Mouse (Mus musculus) E14TG2a.4 (cell line): ENCODE results near the gene Tie1.
A peak's percentile ranks its signal among the peaks of the same experiment; 100 is the strongest.

Experiments used
- H3K27me3 ChIP-seq: 2 replicates; pipeline ENCODE4 v1.6.1; 2014; ENCODE audit warnings: low read length, control low read depth; ENCODE audit not compliant: insufficient read depth
- H3K36me3 ChIP-seq: 2 replicates; pipeline ENCODE4 v1.6.1; 2014; ENCODE audit warnings: low read length, control low read depth; ENCODE audit not compliant: insufficient read depth
- H3K4me1 ChIP-seq: replicated peaks from 2 replicates; pipeline ENCODE4 v1.6.1; 2014; ENCODE audit warnings: low read depth, low read length, control low read depth
- H3K4me3 ChIP-seq: replicated peaks from 2 replicates; pipeline ENCODE4 v1.5.1; 2014; ENCODE audit warnings: mild to moderate bottlenecking, low read length
- H3K9me3 ChIP-seq: 2 replicates; pipeline ENCODE4 v1.6.1; 2014; ENCODE audit warnings: low read length, control low read depth
- CTCF ChIP-seq: conservative IDR thresholded peaks from 2 replicates; pipeline ENCODE4 v1.5.1; 2014; ENCODE audit warnings: low read length
- NANOG ChIP-seq: IDR thresholded peaks from 2 replicates; pipeline ENCODE4 v1.6.1; 2014; ENCODE audit warnings: borderline replicate concordance, low read length, mixed read lengths
- POU5F1 ChIP-seq: IDR thresholded peaks from 2 replicates; pipeline ENCODE4 v1.6.1; 2014; ENCODE audit warnings: low read length, borderline replicate concordance

Gene Tie1

GRCm38 (mm10) chr4:118457345-118457975 lies 32.4 kb downstream of the Tie1 start, which contains the start of gene Mpl:
TSS of gene Mpl (minus strand) at chr4:118457513.
- no peak within 1 kb of the TSS for H3K4me3 ChIP-seq
- TF ChIP-seq POU5F1 = no peak
- no peak for TF ChIP-seq CTCF
- no peak for TF ChIP-seq NANOG
- no peaks in the 10 kb centered on the region for H3K9me3 ChIP-seq
- no peaks in the 10 kb centered on the region for H3K36me3 ChIP-seq
- no peaks in the 10 kb centered on the region; the same call in 1 of the 2 replicates for H3K4me1 ChIP-seq
- peaks cover 32% of the 10 kb centered on the region for H3K27me3 ChIP-seq

DNA sequence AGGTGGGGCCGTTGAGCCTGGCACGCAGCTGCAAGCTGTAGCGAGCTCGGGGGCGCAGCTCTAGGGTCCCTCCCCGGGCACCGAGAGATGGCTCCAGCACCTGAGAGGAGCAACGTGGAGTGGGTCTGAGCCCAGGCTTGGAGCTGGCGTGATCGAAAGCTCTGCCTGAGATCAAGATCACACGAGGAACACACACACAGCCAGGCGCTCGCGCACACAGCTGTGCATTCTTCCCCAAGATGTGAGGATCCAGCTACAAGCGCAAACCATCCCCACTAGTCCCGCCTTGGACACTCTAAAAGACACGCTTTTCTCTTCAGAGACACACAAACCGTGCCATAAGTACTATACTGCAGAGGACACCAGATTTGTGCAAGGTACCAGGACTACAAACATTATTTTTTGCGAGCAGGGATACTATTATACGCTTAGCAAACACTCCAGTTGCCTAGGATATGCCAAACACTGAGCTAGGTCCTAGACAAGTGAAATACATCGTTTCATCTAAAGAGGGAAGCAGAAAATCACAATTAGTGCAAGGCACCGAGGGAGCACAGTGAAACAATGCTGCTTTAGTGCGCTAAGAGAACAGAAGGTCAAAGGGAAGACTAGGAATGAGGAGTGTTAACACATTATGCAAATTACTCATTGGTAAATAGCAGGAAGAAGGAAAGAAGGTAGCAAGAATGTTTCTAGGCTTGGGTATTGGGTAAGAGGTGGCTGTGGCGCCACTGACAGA lies 43.3 kb downstream of the Tie1 start:
- Histone ChIP-seq H3K36me3 (no peaks in the 10 kb centered on the region), H3K4me3 (peak overlapping the region; percentile 79), H3K4me1 (peaks cover 33% of the 10 kb centered on the region), H3K27me3 (peaks cover 39% of the 10 kb centered on the region), H3K9me3 (no peaks in the 10 kb centered on the region)
- TF ChIP-seq POU5F1 = no peak
- TF ChIP-seq NANOG = no peak
- no peak for TF ChIP-seq CTCF

- TF ChIP-seq POU5F1 (no peak), NANOG (no peak), CTCF (0 out of 2 replicates have a peak, but pooled peaks have one; percentile 18)
- H3K27me3 ChIP-seq = peaks cover 39% of the 10 kb centered on the region
- H3K9me3 ChIP-seq = no peaks in the 10 kb centered on the region
- no peaks in the 10 kb centered on the region for H3K36me3 ChIP-seq
- peaks cover 33% of the 10 kb centered on the region for H3K4me1 ChIP-seq
- H3K4me3 ChIP-seq = peak overlapping the region; percentile 79
Observed at GRCm38 (mm10) chr4:118445781-118446414, 44.0 kb downstream of the Tie1 start.

- H3K4me1 ChIP-seq = peaks cover 33% of the 10 kb centered on the region
- no peaks in the 10 kb centered on the region for H3K9me3 ChIP-seq
- H3K27me3 ChIP-seq = peaks cover 32% of the 10 kb centered on the region
- peak overlapping the region; percentile 79; the same call in 1 of the 2 replicates for H3K4me3 ChIP-seq
- TF ChIP-seq POU5F1 = no peak
- no peak for TF ChIP-seq NANOG
- no peak for TF ChIP-seq CTCF
- no peaks in the 10 kb centered on the region for H3K36me3 ChIP-seq
Observed at GRCm38 (mm10) chr4:118445088-118445487, 44.8 kb downstream of the Tie1 start.

GRCm38 (mm10) chr4:118437829-118438253 lies 52.0 kb downstream of the Tie1 start:
- Histone ChIP-seq H3K4me1 (peaks cover 43% of the 10 kb centered on the region), H3K36me3 (peaks cover 38% of the 10 kb centered on the region), H3K4me3 (peak overlapping the region; percentile 97), H3K9me3 (no peaks in the 10 kb centered on the region), H3K27me3 (peaks cover 5% of the 10 kb centered on the region; the same call in 1 of the 2 replicates)
- no peak for TF ChIP-seq POU5F1
- TF ChIP-seq CTCF = no peak
- no peak for TF ChIP-seq NANOG

DNA sequence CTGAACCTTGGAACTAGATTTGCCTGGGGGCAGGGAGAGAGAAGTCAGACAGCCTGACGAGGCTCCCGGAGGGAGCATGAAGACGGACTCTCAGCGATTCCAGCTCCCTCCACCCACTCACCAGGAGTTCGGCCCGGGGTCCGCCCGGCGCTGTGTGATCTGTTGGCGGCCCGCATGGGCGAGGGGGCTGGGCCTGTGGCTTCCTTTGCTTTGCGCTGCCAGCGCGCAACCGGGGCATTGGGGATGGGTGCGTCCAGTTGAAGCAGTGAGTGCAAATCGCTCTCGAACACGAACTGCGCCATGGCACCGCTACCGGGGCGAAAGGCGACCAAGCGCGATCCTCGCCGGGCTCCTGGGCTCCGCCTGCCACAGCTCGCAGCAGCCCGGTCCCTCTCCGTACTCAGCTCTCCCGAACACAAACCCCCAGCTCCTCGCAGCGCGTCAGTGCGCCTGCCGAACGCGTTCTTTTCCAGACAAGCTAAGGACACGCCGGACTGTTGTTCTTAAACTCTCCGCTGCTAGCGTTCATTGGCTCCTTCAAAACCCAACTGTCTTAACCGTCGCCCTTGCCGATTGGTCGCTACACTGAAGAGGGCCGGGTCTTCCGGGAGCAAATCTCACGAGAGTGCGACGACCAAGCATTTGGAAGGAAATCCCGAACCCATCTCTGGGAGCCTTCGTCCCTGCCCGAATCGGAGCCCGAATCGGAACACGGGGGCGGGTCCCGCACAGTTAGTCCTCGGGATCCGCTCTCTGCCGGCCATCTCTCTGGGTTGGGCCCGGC lies 52.8 kb downstream of the Tie1 start, which contains the start of gene Cdc20:
Gene Cdc20 (minus strand): TSS at position 533 of the 784 bp plus-strand sequence.
- peak within 1 kb of the TSS; percentile 97 for H3K4me3 ChIP-seq
- TF ChIP-seq CTCF (no peak), NANOG (no peak), POU5F1 (no peak)
- H3K36me3 ChIP-seq = peaks cover 47% of the 10 kb centered on the region
- H3K27me3 ChIP-seq = no peaks in the 10 kb centered on the region
- peaks cover 52% of the 10 kb centered on the region for H3K4me1 ChIP-seq
- H3K9me3 ChIP-seq = no peaks in the 10 kb centered on the region

DNA sequence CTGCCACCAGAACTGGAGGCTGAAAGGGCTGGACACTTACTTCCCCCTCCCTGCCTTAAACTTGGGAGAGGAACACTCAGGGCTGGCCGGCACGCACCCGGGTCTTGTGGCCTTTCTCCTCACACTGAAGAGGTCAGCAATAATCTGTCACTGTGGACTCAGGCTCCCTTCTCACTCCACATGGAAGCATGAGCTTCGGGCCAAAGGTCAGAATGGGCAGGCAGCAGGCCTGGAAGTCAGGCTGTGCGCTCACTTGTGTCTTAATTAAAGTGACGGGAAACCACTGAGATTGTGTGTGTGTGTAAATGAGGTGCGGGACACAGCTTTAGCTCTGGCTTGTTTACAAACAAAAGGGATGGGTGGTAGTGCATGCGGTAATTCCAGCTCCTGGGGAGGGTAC lies 57.5 kb downstream of the Tie1 start:
- Histone ChIP-seq H3K9me3 (no peaks in the 10 kb centered on the region), H3K4me1 (peaks cover 88% of the 10 kb centered on the region), H3K27me3 (no peaks in the 10 kb centered on the region), H3K4me3 (no peak overlapping the region), H3K36me3 (peaks cover 71% of the 10 kb centered on the region)
- TF ChIP-seq NANOG (no peak), CTCF (no peak), POU5F1 (no peak)

- H3K36me3 ChIP-seq = peaks cover 48% of the 10 kb centered on the region
- no peaks in the 10 kb centered on the region for H3K9me3 ChIP-seq
- H3K4me3 ChIP-seq = peak overlapping the region; percentile 26; the same call in 1 of the 2 replicates
- no peak for TF ChIP-seq POU5F1
- no peaks in the 10 kb centered on the region for H3K27me3 ChIP-seq
- peaks cover 72% of the 10 kb centered on the region for H3K4me1 ChIP-seq
Observed at GRCm38 (mm10) chr4:118429215-118429895, 60.5 kb downstream of the Tie1 start.
